Mouse (Mus musculus): ENCODE results near the gene Adra1b. TPM values are rescaled to one million over a fixed set of nuclear protein-coding genes. Genes with fewer than 3 reads are reported as not detected.

Gene Adra1b
- 0.61 and 1.1 TPM in 2 replicates for polyA plus RNA-seq (2015; fragmentation: Nextera tagmentation; extraction: Ambion mirVana)

DNA sequence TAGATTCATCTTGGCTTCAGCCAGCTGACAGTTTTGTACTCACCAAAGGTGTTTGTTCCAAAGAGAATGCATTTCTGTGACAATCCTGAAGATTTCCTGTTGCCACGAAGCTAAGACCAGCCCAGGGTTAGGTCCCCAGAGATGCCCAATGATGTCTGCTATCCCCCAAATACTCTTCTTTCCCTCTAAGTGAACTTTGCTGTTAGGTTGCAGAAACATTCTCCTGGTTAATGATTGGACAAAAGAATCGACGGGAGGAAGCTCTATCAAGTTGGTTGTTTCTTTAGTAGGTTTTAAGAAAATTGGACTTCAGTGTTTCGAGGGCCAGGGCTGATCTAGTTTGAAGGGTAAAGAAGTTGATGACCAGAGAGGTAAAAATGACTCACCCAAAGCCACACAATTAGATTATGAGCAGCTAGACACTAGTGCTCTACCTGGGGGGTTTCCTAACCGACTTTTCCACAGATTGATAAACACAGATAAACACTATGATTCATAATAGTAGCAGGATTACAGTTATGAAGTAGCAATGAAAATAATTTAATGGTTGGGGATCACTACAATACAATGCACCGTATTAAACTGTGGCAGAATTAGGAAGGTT is at the start of gene Adra1b:
TSS of gene Adra1b (minus strand) at position 160 of the 604 bp plus-strand sequence.
- Histone ChIP-seq H3K9ac (no peak within 1 kb of the TSS), H3K4me1 (no peaks in the 10 kb centered on the region), H3K27ac (no peak within 1 kb of the TSS), H3K27me3 (no peaks in the 10 kb centered on the region), H3K9me3 (no peaks in the 10 kb centered on the region), H3K4me2 (no peak within 1 kb of the TSS), H3K36me3 (no peaks in the 10 kb centered on the region), H3K4me3 (no peak within 1 kb of the TSS)
- WGBS = 85% methylated on average over 6 of the region's 6 CpGs
- ATAC-seq (ENCODE audit: insufficient number of reproducible peaks, low FRiP score, low TSS enrichment, low read depth) = no peak

DNA sequence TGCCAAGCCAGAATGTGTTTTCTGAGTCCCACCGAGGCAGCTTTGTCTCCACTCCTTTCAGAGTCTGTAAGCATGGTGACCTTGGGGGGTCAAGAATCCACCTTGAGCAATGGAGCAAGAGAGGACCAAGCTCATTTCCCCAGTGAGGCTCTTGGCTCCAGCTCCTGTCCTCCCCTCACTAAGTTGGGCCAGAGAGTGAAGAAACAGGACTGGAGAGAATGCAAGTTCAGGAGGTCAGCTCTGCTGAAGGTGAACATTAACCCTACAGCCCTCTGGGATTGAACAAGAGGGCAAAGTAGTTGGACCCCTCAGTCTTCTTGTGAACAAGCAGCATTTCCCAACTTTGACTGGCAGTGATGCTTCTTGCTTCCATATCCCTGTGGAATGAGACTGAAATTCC is 49.3 kb upstream of the Adra1b start:
- 80% methylated on average over 1 of the region's 1 CpGs for WGBS
- ATAC-seq (ENCODE audit: insufficient number of reproducible peaks, low FRiP score, low TSS enrichment, low read depth) = no peak
- Histone ChIP-seq H3K27ac (no peak overlapping the region), H3K27me3 (no peaks in the 10 kb centered on the region), H3K4me2 (no peak overlapping the region), H3K4me3 (no peak overlapping the region), H3K9me3 (no peaks in the 10 kb centered on the region), H3K9ac (no peak overlapping the region), H3K4me1 (no peaks in the 10 kb centered on the region), H3K36me3 (no peaks in the 10 kb centered on the region)

DNA sequence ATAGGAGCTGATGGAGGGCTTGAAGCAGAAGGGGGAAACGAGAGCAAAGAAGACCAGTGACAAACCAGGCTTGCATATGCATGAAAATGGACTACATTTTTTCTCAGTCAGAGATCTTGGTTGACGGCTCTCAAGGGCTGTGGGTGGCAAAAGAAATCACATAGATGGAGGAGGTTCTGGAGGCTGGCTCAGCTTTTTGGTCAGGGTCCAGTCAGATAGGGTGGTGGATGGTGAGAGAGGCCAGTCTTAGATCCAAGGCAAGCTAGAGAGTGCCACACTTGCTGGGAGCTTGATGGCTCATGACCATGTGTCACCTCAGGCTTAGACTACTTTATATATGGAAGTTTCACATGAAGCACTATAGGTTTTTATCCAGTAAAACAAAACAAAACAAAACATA is 42.8 kb upstream of the Adra1b start:
- H3K9ac ChIP-seq = no peak overlapping the region
- H3K27ac ChIP-seq = no peak overlapping the region
- H3K27me3 ChIP-seq = no peaks in the 10 kb centered on the region
- H3K4me1 ChIP-seq = no peaks in the 10 kb centered on the region
- ATAC-seq (ENCODE audit: insufficient number of reproducible peaks, low FRiP score, low TSS enrichment, low read depth) = no peak
- H3K9me3 ChIP-seq = no peaks in the 10 kb centered on the region
- 67% methylated on average over 2 of the region's 2 CpGs for WGBS
- no peak overlapping the region for H3K4me3 ChIP-seq
- H3K4me2 ChIP-seq = no peak overlapping the region
- H3K36me3 ChIP-seq = no peaks in the 10 kb centered on the region

DNA sequence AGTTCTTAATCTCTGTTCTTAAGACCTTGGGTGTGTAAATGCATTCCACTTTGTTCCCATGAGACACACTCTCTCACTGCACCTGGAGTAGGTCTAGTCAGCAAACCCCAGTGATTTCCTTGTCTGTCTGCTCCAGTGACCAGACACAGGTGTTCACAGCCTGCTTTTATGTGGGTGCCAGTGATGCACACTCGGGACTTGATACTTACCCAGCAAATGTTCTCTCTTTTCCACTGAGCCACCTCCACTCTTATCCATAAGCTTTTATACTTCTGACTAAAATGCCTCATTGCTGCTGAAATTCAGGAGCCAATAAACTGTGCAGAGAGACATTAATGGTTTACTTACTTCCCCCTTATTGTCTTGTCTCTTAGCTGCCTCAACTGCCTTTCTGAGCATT is 42.2 kb upstream of the Adra1b start:
- WGBS = 65% methylated on average over 1 of the region's 1 CpGs
- Histone ChIP-seq H3K36me3 (no peaks in the 10 kb centered on the region), H3K4me2 (no peak overlapping the region), H3K27me3 (no peaks in the 10 kb centered on the region), H3K4me3 (no peak overlapping the region), H3K4me1 (no peaks in the 10 kb centered on the region), H3K9ac (no peak overlapping the region), H3K9me3 (no peaks in the 10 kb centered on the region), H3K27ac (no peak overlapping the region)
- ATAC-seq (ENCODE audit: insufficient number of reproducible peaks, low FRiP score, low TSS enrichment, low read depth) = no peak

DNA sequence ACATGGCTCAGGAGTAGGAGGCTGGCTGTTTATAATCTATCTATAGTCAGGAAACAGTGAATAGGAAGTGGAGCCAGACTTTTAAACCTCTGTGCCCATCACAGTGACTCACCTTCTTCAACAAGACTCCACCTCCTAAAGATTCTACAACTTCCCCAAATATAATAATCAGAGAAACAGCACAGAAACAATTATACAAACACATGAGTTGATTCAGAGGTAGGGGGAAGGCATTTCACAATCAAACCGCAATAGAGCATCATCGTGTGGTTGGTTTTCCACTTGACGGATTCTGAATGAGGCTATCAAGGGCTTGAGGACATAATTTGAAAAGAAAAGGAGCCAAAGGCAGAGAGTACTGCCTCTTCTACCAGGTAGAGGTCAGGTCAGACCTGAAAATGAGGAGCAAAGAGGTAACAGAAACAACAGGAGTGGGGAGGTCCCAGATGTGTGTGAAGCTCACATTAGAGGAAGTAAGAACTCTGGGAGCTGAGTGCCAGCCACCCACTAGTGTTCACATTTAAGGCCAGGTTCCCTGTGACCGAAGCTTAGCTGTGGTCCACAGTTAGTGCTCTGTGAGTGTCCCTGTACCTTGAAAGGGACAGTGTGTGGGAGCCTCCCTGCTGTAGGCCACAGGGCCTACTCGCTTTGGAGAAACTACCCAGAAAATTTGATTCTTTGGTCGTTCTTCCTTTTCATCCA is 39.6 kb upstream of the Adra1b start:
- WGBS = 89% methylated on average over 6 of the region's 6 CpGs
- Histone ChIP-seq H3K9ac (no peak overlapping the region), H3K27ac (no peak overlapping the region), H3K27me3 (no peaks in the 10 kb centered on the region), H3K4me2 (no peak overlapping the region), H3K9me3 (no peaks in the 10 kb centered on the region), H3K4me3 (no peak overlapping the region), H3K36me3 (no peaks in the 10 kb centered on the region), H3K4me1 (no peaks in the 10 kb centered on the region)
- ATAC-seq (ENCODE audit: insufficient number of reproducible peaks, low FRiP score, low TSS enrichment, low read depth) = no peak

DNA sequence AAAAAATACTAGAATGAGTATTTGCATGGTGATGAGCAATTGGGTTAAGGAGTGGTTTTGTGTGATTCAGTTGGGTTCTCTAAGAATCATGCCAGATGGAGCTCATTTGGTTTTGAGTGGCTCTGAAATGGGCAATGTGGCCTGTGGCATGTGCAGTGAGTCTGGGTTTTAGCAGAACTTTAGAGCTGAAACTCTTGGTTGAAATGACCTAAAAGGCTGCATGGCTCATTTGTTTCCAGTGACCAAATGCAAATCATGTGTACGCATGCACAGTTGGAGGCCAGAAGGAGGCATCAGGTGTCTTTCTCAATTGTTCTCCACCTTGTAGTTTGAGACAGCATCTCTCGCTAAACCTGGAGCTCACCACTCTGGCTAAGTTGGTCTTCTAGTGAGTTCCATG is 35.0 kb upstream of the Adra1b start:
- no peak for ATAC-seq (ENCODE audit: insufficient number of reproducible peaks, low FRiP score, low TSS enrichment, low read depth)
- H3K27ac ChIP-seq = no peak overlapping the region
- no peak overlapping the region for H3K4me3 ChIP-seq
- H3K27me3 ChIP-seq = no peaks in the 10 kb centered on the region
- H3K4me2 ChIP-seq = no peak overlapping the region
- WGBS = 91% methylated on average over 2 of the region's 2 CpGs
- H3K9me3 ChIP-seq = no peaks in the 10 kb centered on the region
- no peak overlapping the region for H3K9ac ChIP-seq
- H3K4me1 ChIP-seq = no peaks in the 10 kb centered on the region
- no peaks in the 10 kb centered on the region for H3K36me3 ChIP-seq

DNA sequence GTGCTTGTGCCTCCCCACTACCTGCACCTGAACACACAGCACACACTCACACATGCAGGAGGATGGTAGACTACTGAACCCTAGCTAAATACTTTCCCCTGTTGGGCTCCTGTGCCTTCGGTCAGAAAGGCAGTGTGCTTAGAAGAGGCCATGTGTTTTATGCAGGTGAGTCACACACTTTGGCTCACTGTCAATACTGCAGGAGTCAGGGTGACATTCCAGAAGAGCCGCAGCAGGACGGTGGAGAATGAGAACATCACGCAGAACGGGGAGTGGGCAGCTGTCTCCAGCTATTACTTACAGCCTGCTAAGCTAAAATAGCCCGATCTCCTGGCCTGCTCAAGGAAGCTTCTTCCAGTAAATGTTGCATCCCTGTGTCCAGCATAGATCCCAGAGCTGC is 32.5 kb upstream of the Adra1b start:
- no peak for ATAC-seq (ENCODE audit: insufficient number of reproducible peaks, low FRiP score, low TSS enrichment, low read depth)
- H3K27me3 ChIP-seq = no peaks in the 10 kb centered on the region
- 56% methylated on average over 6 of the region's 6 CpGs for WGBS
- H3K4me1 ChIP-seq = no peaks in the 10 kb centered on the region
- H3K4me2 ChIP-seq = no peak overlapping the region
- no peak overlapping the region for H3K4me3 ChIP-seq
- no peaks in the 10 kb centered on the region for H3K9me3 ChIP-seq
- H3K36me3 ChIP-seq = no peaks in the 10 kb centered on the region
- no peak overlapping the region for H3K27ac ChIP-seq
- H3K9ac ChIP-seq = no peak overlapping the region

DNA sequence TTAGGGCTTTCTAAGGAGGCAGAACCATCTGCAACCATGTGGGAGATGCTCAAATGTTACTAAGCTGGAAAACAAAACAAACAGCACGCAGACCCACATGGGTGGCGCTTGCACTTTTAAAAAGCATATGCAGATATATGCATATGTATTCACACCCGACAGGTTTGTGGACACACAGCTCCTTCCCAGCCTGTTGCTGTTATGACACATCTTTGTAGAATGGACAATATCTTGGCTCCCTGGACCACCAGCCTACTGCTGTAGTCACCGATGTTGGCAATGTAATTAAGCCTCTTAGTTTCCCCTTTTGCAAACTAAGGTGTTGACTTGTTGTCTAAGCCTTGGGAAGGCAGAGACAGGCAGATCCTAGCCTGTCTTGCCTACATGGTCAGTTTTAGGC is 32.0 kb upstream of the Adra1b start:
- H3K27ac ChIP-seq = no peak overlapping the region
- ATAC-seq (ENCODE audit: insufficient number of reproducible peaks, low FRiP score, low TSS enrichment, low read depth) = no peak
- no peak overlapping the region for H3K9ac ChIP-seq
- WGBS = 88% methylated on average over 4 of the region's 4 CpGs
- no peaks in the 10 kb centered on the region for H3K27me3 ChIP-seq
- no peak overlapping the region for H3K4me3 ChIP-seq
- H3K4me2 ChIP-seq = no peak overlapping the region
- no peaks in the 10 kb centered on the region for H3K9me3 ChIP-seq
- no peaks in the 10 kb centered on the region for H3K4me1 ChIP-seq
- no peaks in the 10 kb centered on the region for H3K36me3 ChIP-seq

DNA sequence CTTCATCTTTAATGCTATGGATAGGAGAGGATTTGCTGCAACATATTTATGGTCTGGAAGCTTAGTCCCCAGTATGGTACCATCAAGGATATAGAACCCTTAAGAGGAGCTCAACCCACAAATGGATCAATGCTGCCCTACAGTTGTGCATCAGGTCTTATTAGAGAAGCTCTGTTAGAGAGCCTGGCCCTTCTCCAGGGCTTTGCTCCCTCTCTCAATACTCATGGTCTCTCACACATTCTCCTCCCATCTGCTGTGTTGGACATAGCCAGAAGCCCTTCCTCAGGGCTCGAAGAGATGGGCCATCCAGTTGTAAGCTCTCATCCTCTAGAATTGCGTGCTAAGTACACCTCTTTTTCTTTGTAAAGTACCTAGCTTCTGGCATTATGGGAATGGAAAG is 29.2 kb upstream of the Adra1b start:
- WGBS = 86% methylated on average over 2 of the region's 2 CpGs

DNA sequence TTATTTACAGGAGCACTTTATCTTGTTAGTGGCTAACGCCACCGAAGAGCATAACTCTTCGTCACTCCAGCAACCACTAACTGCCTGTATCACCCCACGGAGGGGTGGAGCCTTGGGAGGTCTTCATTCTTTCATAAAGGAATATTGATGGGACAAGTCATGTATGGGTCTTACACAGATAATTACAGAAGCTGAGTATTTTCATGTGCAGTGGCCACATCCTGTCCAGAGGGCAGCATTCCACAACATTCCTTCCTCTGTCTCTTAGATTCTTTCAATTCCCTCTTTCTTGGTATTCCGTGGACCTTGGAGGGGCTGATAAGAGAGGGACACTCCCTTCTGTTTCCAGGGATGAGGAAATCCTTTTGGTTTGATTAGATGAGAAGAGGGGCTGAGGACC is 28.7 kb upstream of the Adra1b start:
- Histone ChIP-seq H3K4me1 (no peaks in the 10 kb centered on the region), H3K36me3 (no peaks in the 10 kb centered on the region), H3K4me3 (no peak overlapping the region), H3K9ac (no peak overlapping the region), H3K9me3 (no peaks in the 10 kb centered on the region), H3K27me3 (no peaks in the 10 kb centered on the region), H3K27ac (no peak overlapping the region), H3K4me2 (no peak overlapping the region)
- 63% methylated on average over 5 of the region's 5 CpGs for WGBS
- no peak for ATAC-seq (ENCODE audit: insufficient number of reproducible peaks, low FRiP score, low TSS enrichment, low read depth)

More for the DNA sequence above, 29.2 kb upstream of the Adra1b start:
- no peaks in the 10 kb centered on the region for H3K4me1 ChIP-seq
- H3K4me3 ChIP-seq = no peak overlapping the region
- no peaks in the 10 kb centered on the region for H3K27me3 ChIP-seq
- ATAC-seq (ENCODE audit: insufficient number of reproducible peaks, low FRiP score, low TSS enrichment, low read depth) = no peak
- no peak overlapping the region for H3K4me2 ChIP-seq
- H3K36me3 ChIP-seq = no peaks in the 10 kb centered on the region
- H3K9me3 ChIP-seq = no peaks in the 10 kb centered on the region
- H3K9ac ChIP-seq = no peak overlapping the region
- H3K27ac ChIP-seq = no peak overlapping the region

DNA sequence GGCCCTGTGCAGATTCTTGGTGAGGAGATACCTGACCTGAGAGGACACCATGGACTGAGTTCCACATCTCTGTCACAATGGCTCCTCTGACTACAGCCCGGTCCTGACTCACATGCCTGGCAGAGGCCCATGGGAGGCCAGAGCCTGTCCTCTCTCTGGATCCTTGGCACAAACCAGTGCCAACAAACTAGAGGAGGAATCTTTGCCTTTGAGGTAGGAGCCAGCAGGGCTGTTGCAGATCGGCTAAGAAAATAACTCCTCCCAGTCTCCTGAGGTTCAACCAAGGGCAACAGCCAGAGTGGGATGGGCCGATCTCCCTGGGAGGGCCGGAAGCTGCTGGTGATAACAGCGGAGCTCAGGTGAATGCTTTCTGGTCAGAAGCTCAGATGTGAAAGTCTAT is 28.2 kb upstream of the Adra1b start:
- H3K4me2 ChIP-seq = no peak overlapping the region
- H3K4me1 ChIP-seq = no peaks in the 10 kb centered on the region
- no peaks in the 10 kb centered on the region for H3K36me3 ChIP-seq
- H3K27me3 ChIP-seq = no peaks in the 10 kb centered on the region
- no peak for ATAC-seq (ENCODE audit: insufficient number of reproducible peaks, low FRiP score, low TSS enrichment, low read depth)
- no peak overlapping the region for H3K27ac ChIP-seq
- H3K9ac ChIP-seq = no peak overlapping the region
- no peaks in the 10 kb centered on the region for H3K9me3 ChIP-seq
- H3K4me3 ChIP-seq = no peak overlapping the region
- 51% methylated on average over 5 of the region's 5 CpGs for WGBS

DNA sequence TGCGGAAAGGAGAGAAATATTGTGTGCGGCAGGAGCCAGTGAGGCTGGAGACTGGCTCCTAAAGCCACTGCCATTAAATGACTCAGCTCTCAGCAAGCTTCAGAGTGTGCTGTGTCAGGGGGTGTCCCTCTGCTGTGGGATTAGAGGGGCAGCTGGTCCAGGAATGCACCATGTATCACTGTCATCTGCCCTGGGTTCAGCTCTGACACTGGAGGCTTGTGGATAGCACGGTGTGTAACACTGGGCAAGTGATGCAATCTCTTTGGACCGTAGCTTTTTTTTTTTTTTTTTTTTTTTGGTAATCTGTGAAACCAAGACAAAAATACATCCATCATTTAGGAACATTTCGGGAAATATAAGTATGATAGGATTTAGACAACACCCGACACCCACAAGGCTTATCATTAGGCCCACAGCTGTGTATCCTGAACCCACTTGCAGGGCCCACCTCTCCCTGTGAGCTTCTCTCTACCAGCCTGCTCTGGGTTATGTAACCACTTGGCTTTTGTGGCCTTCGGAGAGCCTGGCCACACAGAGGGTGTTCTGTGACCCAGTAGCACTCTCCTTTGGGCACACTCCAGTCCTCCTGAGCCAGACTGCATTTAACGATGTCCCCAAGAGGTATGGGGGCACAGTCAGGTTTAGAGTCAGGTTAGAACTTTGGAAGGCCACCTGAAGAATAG is 26.3 kb upstream of the Adra1b start:
- Histone ChIP-seq H3K27me3 (no peaks in the 10 kb centered on the region), H3K36me3 (no peaks in the 10 kb centered on the region), H3K9me3 (no peaks in the 10 kb centered on the region), H3K4me3 (no peak overlapping the region), H3K4me1 (no peaks in the 10 kb centered on the region), H3K27ac (no peak overlapping the region), H3K4me2 (no peak overlapping the region), H3K9ac (no peak overlapping the region)
- 74% methylated on average over 8 of the region's 8 CpGs for WGBS
- no peak for ATAC-seq (ENCODE audit: insufficient number of reproducible peaks, low FRiP score, low TSS enrichment, low read depth)

Data from limb, embryonic 15.5 days (tissue).